Mouse (Mus musculus) forebrain, embryonic 12.5 days (tissue): Measurements from ENCODE around the gene Smyd4. TPM values are rescaled to one million over a fixed set of nuclear protein-coding genes. Genes with fewer than 3 reads are reported as not detected.

Source experiments
- ATAC-seq: fragments of 200-750 bp; cut with Nextera tagmentation; 2 replicates; pipeline ENCODE4 v1.8.0; 2017; ENCODE audit warnings: moderate TSS enrichment; ENCODE audit not compliant: low FRiP score
- H3K27ac ChIP-seq: fragments of 300-500 bp; sonication (generic); 2 replicates; pipeline ENCODE4 v1.5.1; 2016; ENCODE audit warnings: mild to moderate bottlenecking
- H3K27me3 ChIP-seq: fragments of 300-500 bp; sonication (generic); 2 replicates; pipeline ENCODE4 v1.6.1; 2016; ENCODE audit warnings: mild to moderate bottlenecking
- H3K36me3 ChIP-seq: fragments of 300-500 bp; sonication (generic); replicated peaks from 2 replicates; pipeline ENCODE4 v1.6.1; 2016; ENCODE audit warnings: mild to moderate bottlenecking
- H3K4me1 ChIP-seq: fragments of 300-500 bp; sonication (generic); 2 replicates; pipeline ENCODE4 v1.6.1; 2016
- H3K4me2 ChIP-seq: fragments of 300-500 bp; sonication (generic); 2 replicates; pipeline ENCODE4 v1.6.1; 2016; ENCODE audit warnings: mild to moderate bottlenecking, moderate library complexity
- H3K4me3 ChIP-seq: fragments of 300-500 bp; sonication (generic); replicated peaks from 2 replicates; pipeline ENCODE4 v1.5.1; 2016; ENCODE audit warnings: mild to moderate bottlenecking
- H3K9ac ChIP-seq: fragments of 300-500 bp; sonication (generic); 2 replicates; pipeline ENCODE4 v1.6.1; 2016; ENCODE audit warnings: mild to moderate bottlenecking
- H3K9me3 ChIP-seq: fragments of 300-500 bp; sonication (generic); 2 replicates; pipeline ENCODE4 v1.6.1; 2016
- WGBS: fragments of 180-500 bp; shearing (Covaris S2); methylation state at CpG from one replicate; pipeline ENCODE4 v1.1.7; 2016; 5-methylcytosine and 5-hydroxymethylcytosine counted together
- polyA plus RNA-seq: library from polyadenylated mRNA; unstranded; fragments of >200 nt; fragmentation: Nextera tagmentation; extraction: Ambion mirVana; gene quantifications from 2 replicates; pipeline ENCODE4 v1.2.1, GENCODE M21; 2016

The Smyd4 gene
- polyA plus RNA-seq, 1 experiment from 2014 or later, result 20.0 TPM

- Histone ChIP-seq H3K27me3 (no peaks in the 10 kb centered on the region), H3K27ac (no peak overlapping the region), H3K36me3 (no peaks in the 10 kb centered on the region; the same call in 1 of the 2 replicates), H3K4me3 (no peak overlapping the region), H3K4me2 (no peak overlapping the region), H3K9me3 (no peaks in the 10 kb centered on the region), H3K9ac (no peak overlapping the region), H3K4me1 (no peaks in the 10 kb centered on the region)
- WGBS, result 93% methylated on average over 6 of the region's 6 CpGs
- no peak for ATAC-seq
Measured at GRCm38 (mm10) chr11:75404801-75405200, 56.6 kb downstream of the Smyd4 start.

GRCm38 (mm10) chr11:75406104-75406503 is 57.9 kb downstream of the Smyd4 start:
- H3K4me1 ChIP-seq, result no peaks in the 10 kb centered on the region
- no peaks in the 10 kb centered on the region for H3K9me3 ChIP-seq
- no peaks in the 10 kb centered on the region for H3K36me3 ChIP-seq
- H3K4me2 ChIP-seq, result no peak overlapping the region
- no peak for ATAC-seq
- no peak overlapping the region for H3K27ac ChIP-seq
- WGBS, result 74% methylated on average over 4 of the region's 4 CpGs
- H3K4me3 ChIP-seq, result no peak overlapping the region
- H3K27me3 ChIP-seq, result no peaks in the 10 kb centered on the region
- H3K9ac ChIP-seq, result no peak overlapping the region

- Histone ChIP-seq H3K4me3 (no peak overlapping the region), H3K4me1 (no peaks in the 10 kb centered on the region), H3K36me3 (no peaks in the 10 kb centered on the region), H3K9me3 (no peaks in the 10 kb centered on the region), H3K27ac (no peak overlapping the region), H3K4me2 (no peak overlapping the region), H3K27me3 (no peaks in the 10 kb centered on the region), H3K9ac (no peak overlapping the region)
- ATAC-seq, result no peak
- 42% methylated on average over 3 of the region's 3 CpGs for WGBS
Measured at GRCm38 (mm10) chr11:75406865-75407264, 58.6 kb downstream of the Smyd4 start.

- no peak overlapping the region for H3K4me2 ChIP-seq
- H3K27ac ChIP-seq, result no peak overlapping the region
- no peak overlapping the region for H3K4me3 ChIP-seq
- no peaks in the 10 kb centered on the region for H3K9me3 ChIP-seq
- H3K27me3 ChIP-seq, result no peaks in the 10 kb centered on the region
- H3K9ac ChIP-seq, result no peak overlapping the region
- ATAC-seq, result no peak
- no peaks in the 10 kb centered on the region for H3K36me3 ChIP-seq
- H3K4me1 ChIP-seq, result no peaks in the 10 kb centered on the region
- 81% methylated on average over 17 of the region's 17 CpGs for WGBS
Measured at GRCm38 (mm10) chr11:75409679-75410575, 61.7 kb downstream of the Smyd4 start.

DNA sequence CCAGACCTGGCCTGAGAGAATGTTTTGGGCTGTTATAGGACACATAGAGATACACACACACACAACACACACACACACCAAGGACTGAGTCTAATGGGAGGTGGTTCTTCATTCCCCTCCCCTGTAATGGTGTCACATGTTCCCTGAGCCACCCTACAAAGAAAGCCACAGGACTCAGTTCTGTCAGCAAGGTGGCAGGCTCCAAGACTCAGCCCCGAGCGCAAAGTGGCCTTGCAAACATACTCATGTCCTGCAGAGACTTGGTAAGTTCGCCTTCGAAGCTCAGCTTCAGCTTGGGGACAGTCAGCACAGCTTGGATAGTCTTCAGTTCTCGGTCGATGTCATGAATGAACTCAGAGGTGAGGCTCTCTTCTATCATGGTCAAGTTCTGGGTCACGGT is 62.4 kb downstream of the Smyd4 start:
- Histone ChIP-seq H3K27ac (no peak overlapping the region), H3K4me3 (no peak overlapping the region), H3K9ac (no peak overlapping the region), H3K36me3 (no peaks in the 10 kb centered on the region), H3K9me3 (no peaks in the 10 kb centered on the region), H3K27me3 (no peaks in the 10 kb centered on the region), H3K4me1 (no peaks in the 10 kb centered on the region), H3K4me2 (no peak overlapping the region)
- WGBS, result 93% methylated on average over 7 of the region's 7 CpGs
- ATAC-seq, result no peak

- no peak for ATAC-seq
- no peak overlapping the region for H3K27ac ChIP-seq
Measured at GRCm38 (mm10) chr11:75415096-75415495, 66.9 kb downstream of the Smyd4 start.

DNA sequence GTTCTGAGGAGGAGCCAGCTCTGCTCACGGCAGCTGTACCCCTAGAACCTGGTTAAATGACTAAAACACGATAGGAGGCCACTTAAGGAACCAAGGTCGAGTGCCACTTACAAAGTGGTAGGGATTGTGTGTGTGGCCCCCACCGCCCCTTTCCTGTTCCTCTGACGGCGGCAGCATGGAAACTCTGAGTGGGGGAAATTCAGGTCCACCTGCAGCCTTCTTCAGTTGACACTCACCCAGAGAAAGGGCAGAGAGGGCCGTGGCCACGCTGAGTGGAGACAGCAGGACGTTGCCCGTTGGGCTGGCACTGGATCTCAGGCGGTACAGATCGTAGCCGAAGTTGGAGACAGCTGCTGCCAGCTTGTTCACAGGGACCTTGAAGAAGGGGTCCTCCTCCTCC is 67.8 kb downstream of the Smyd4 start:
- H3K9me3 ChIP-seq, result no peaks in the 10 kb centered on the region
- H3K4me2 ChIP-seq, result no peak overlapping the region
- no peak overlapping the region for H3K9ac ChIP-seq
- WGBS, result 89% methylated on average over 13 of the region's 13 CpGs
- H3K27me3 ChIP-seq, result no peaks in the 10 kb centered on the region
- no peak overlapping the region for H3K4me3 ChIP-seq
- no peaks in the 10 kb centered on the region; the same call in 1 of the 2 replicates for H3K4me1 ChIP-seq
- no peak overlapping the region for H3K27ac ChIP-seq
- no peak for ATAC-seq
- H3K36me3 ChIP-seq, result no peaks in the 10 kb centered on the region

More at GRCm38 (mm10) chr11:75415096-75415495, 66.9 kb downstream of the Smyd4 start:
- Histone ChIP-seq H3K4me1 (no peaks in the 10 kb centered on the region), H3K27me3 (no peaks in the 10 kb centered on the region), H3K36me3 (no peaks in the 10 kb centered on the region), H3K4me3 (no peak overlapping the region), H3K9ac (no peak overlapping the region), H3K4me2 (no peak overlapping the region), H3K9me3 (no peaks in the 10 kb centered on the region)
- 66% methylated on average over 7 of the region's 7 CpGs for WGBS

GRCm38 (mm10) chr11:75420037-75420436 is 71.8 kb downstream of the Smyd4 start:
- no peak overlapping the region for H3K4me3 ChIP-seq
- peaks cover 5% of the 10 kb centered on the region for H3K4me1 ChIP-seq
- H3K9me3 ChIP-seq, result no peaks in the 10 kb centered on the region
- no peak overlapping the region for H3K4me2 ChIP-seq
- H3K27ac ChIP-seq, result no peak overlapping the region
- H3K27me3 ChIP-seq, result no peaks in the 10 kb centered on the region
- ATAC-seq, result no peak
- no peak overlapping the region for H3K9ac ChIP-seq
- H3K36me3 ChIP-seq, result no peaks in the 10 kb centered on the region
- 84% methylated on average over 7 of the region's 7 CpGs for WGBS

GRCm38 (mm10) chr11:75420810-75421374 is 72.7 kb downstream of the Smyd4 start:
- WGBS, result 64% methylated on average over 5 of the region's 5 CpGs
- H3K9ac ChIP-seq, result no peak overlapping the region
- H3K4me1 ChIP-seq, result peaks cover 5% of the 10 kb centered on the region
- no peak overlapping the region for H3K27ac ChIP-seq
- no peaks in the 10 kb centered on the region for H3K27me3 ChIP-seq
- no peaks in the 10 kb centered on the region for H3K36me3 ChIP-seq
- H3K4me2 ChIP-seq, result no peak overlapping the region
- no peak overlapping the region for H3K4me3 ChIP-seq
- no peak for ATAC-seq
- no peaks in the 10 kb centered on the region for H3K9me3 ChIP-seq

DNA sequence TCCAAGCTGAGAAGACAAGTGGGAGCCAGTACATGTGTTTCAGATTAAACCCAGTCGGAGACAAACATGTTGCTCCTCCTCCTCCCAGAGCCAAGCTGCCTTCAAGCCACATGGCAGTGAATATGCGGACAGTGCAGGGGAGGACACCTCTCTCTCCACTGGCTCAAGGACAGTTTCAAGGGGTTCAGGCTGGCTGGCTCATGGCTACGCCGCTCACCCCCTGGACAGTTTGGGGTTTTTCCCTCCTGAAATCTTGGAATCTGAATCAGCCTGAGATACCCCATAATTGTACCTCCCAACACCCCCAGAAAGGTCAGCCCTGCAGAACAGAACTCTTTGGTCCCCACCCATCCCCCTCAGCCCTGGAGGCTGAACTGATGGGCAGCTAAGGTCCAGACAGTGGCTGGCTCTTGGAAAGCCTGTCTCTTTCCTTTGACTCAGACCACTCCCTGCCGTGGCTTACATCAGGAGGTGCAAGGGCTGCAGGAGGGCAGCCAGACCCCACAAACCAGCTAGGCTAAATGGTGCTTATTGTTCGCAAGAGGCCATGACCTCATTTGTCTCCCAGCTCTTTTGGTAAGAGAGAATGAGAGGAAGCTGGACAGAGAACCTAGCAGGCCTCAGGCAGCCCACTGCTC is 73.3 kb downstream of the Smyd4 start:
- Histone ChIP-seq H3K9ac (peak overlapping the region; percentile 13; the same call in 1 of the 2 replicates), H3K27ac (no peak overlapping the region), H3K27me3 (no peaks in the 10 kb centered on the region), H3K4me1 (peaks cover 5% of the 10 kb centered on the region), H3K36me3 (no peaks in the 10 kb centered on the region), H3K9me3 (no peaks in the 10 kb centered on the region), H3K4me2 (peak overlapping the region; percentile 23), H3K4me3 (peak overlapping the region; percentile 22)
- ATAC-seq, result no peak
- WGBS, result 44% methylated on average over 6 of the region's 6 CpGs

DNA sequence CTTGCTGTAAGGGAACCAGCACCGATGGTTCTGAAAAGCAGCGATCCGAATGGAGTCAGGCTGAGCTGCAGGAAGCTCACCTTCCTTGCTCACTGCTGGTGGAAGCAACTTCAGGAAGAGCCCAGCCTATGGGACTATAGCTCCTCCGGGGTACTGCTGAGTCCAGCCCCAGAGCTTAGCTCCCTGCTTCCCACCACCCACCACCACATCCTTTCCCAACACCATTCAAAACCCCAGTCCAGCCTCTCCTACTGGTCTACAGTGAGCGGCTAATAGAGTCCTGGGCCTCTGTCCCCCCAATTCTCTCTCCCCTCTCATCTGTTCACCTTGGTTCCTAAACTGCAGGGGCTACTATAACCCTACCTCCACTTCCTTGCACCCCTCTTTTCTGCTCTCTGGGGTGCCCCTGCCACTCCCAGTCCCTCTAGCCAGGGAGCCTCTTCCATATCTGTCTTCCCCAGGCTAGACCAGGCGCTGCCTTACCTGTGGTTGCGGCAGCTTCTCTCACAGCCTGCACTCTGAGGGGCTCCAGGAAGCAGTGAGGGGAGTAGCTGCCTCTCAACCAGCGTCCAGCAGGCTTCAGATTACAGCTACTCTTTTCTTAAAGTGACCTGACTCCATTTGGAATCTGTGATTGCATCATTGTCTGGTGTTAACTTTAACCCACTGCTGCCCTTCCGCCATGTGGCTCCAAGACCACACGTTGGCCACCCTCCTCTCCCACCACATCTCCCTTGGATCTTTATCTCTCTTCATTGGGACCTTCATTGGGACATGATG is 74.0 kb downstream of the Smyd4 start, which contains the start of gene Serpinf1:
Serpinf1 (minus strand) TSS at position 689 of the 780 bp plus-strand sequence.
- no peak for ATAC-seq
- Histone ChIP-seq H3K9ac (peak within 1 kb of the TSS; percentile 13; the same call in 1 of the 2 replicates), H3K4me1 (peaks cover 5% of the 10 kb centered on the region), H3K4me2 (peak within 1 kb of the TSS; percentile 23), H3K27me3 (no peaks in the 10 kb centered on the region), H3K36me3 (no peaks in the 10 kb centered on the region), H3K9me3 (no peaks in the 10 kb centered on the region), H3K4me3 (peak within 1 kb of the TSS; percentile 22), H3K27ac (no peak within 1 kb of the TSS)
- 60% methylated on average over 10 of the region's 10 CpGs for WGBS

DNA sequence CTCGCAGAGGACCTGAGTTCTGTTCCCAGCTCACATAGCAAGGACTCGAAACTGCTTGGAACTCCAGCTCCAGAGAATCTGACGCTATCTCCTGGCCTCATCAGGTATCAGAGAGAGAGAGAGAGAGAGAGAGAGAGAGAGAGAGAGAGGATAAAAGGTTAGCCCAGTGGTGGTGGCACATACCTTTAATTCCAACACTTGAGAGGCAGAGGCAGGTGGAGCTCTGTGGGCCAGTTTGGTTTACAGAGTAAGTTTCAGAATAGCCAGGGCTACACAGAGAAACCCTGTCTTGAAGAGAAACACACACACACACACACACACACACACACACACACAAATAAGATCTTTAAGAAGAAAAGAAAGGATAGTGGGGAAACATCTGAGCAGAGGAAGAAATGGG is 74.9 kb downstream of the Smyd4 start:
- no peak for ATAC-seq
- 80% methylated on average over 3 of the region's 3 CpGs for WGBS
- Histone ChIP-seq H3K4me2 (no peak overlapping the region), H3K27ac (no peak overlapping the region), H3K36me3 (no peaks in the 10 kb centered on the region), H3K9me3 (no peaks in the 10 kb centered on the region), H3K27me3 (no peaks in the 10 kb centered on the region), H3K9ac (no peak overlapping the region), H3K4me3 (no peak overlapping the region), H3K4me1 (peaks cover 5% of the 10 kb centered on the region)
